Mouse (Mus musculus) hindbrain, embryonic 11.5 days (tissue): ENCODE results near the gene Phykpl. TPM values are rescaled to one million over a fixed set of nuclear protein-coding genes. Genes with fewer than 3 reads are reported as not detected.

Experiments used
- polyA plus RNA-seq: library from polyadenylated mRNA; unstranded; fragments of >200 nt; fragmentation: Nextera tagmentation; extraction: Ambion mirVana; gene quantifications from 2 replicates; pipeline ENCODE4 v1.2.1, GENCODE M21; 2014

The Phykpl gene
- polyA plus RNA-seq, 1 experiment from 2014 or later = 13.2 TPM

Other genes with a start within 250 kb of the Phykpl start
- gene Hnrnpab, start 22.1 kb downstream of the Phykpl start, polyA plus RNA-seq = 777 and 822 TPM in 2 replicates
- 154 and 156 TPM in 2 replicates for gene Nhp2, start 35.0 kb downstream of the Phykpl start, polyA plus RNA-seq
- gene Rmnd5b, start 51.1 kb downstream of the Phykpl start, polyA plus RNA-seq = 42.5 and 43.7 TPM in 2 replicates
- gene N4bp3, start 66.1 kb downstream of the Phykpl start, polyA plus RNA-seq = 6.6 and 6.9 TPM in 2 replicates
- gene D930048N14Rik, start 66.2 kb downstream of the Phykpl start, polyA plus RNA-seq = 0.73 and 1.2 TPM in 2 replicates
- gene 0610009B22Rik, start 104.1 kb downstream of the Phykpl start, polyA plus RNA-seq = 108 and 110 TPM in 2 replicates
- 12.7 and 16.1 TPM in 2 replicates for gene Sec24a, start 178.9 kb downstream of the Phykpl start, polyA plus RNA-seq
- gene Sar1b, start 178.9 kb downstream of the Phykpl start, polyA plus RNA-seq = 140 and 146 TPM in 2 replicates